Mouse (Mus musculus) lung, adult 2 months (tissue): ENCODE data around the gene Igsf9b.

Source experiments
- CTCF ChIP-seq: fragments of 200-500 bp; IDR thresholded peaks from 2 replicates; pipeline ENCODE4 v1.5.1; 2011; ENCODE audit warnings: mild to moderate bottlenecking, low read length, control low read depth; ENCODE audit not compliant: insufficient read depth
- POLR2A ChIP-seq: fragments of 200-500 bp; IDR thresholded peaks from 2 replicates; pipeline ENCODE4 v1.6.1; 2011; ENCODE audit warnings: low read depth, mild to moderate bottlenecking, control low read depth, low read length, borderline replicate concordance; ENCODE audit errors: extremely low read depth

DNA sequence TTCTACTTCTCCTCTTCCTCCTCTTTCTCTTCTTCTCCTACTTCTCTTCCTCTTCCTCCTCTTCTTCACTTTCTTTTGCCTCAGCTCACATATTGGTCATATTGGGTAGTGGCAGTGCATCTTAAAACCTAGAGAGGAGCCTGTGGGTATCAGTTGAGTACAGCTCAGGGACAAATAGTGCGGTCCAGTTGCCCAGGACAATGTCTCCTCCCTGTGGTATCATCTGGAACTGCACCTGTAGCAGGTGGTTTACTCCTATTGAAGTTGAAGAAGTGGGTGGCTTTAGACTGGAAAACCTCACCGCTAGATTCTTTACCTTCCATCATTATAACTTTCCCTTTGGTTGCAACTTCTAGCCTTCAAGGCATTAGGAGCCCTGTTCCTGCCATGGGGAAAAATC is 26.9 kb downstream of the Igsf9b start:
- TF ChIP-seq CTCF (peak; percentile 56), POLR2A (no peak)
